Mouse (Mus musculus): ENCODE measurements around the gene Acaca.

Acaca gene

GRCm38 (mm10) chr11:84210876-84211275 lies 81.4 kb downstream of the Acaca start:
- no peak for DNase-seq (ENCODE audit: extremely low read depth, low read depth, low spot score)

DNA sequence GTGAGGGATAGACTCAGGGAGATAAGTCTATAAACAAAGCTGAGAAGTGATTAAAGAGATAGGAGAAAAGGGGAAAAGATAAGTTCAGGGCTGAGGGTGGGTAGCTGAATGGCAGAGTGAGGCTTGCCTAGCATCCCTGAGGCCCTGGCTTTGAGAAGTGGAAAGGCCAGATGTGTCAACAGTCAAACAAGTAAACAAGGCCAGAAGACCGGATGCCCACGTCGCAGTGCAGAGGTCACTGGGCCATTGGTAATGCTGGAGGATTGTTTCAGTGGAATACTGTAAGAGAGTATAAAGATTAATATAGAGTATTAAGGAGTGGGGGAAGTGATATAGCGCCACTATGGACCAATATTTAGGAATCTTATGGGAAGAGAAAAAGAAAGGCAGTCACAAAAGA lies 89.5 kb downstream of the Acaca start:
- DNase-seq (ENCODE audit: extremely low read depth, low read depth, low spot score), result no peak

DNA sequence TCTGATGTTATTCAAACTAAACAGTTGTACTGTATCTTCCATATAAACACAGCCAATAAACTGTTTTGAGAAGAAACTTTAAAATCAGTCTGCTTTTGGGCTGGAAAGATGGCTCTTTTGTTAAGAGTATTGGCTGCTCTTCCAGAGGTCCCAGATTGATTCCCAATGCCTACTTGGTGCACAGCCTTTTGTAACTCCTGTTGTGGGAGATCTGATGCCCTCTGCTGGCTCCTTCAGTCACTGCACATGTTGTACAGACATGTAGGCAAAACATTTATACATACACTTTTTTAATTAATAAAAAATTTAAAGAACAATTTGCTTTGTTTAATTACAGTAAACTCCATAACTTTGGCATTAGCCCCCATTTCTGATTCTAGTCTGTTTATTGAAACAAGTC lies 114.1 kb downstream of the Acaca start:
- DNase-seq (ENCODE audit: extremely low read depth, low read depth, low spot score), result no peak

DNA sequence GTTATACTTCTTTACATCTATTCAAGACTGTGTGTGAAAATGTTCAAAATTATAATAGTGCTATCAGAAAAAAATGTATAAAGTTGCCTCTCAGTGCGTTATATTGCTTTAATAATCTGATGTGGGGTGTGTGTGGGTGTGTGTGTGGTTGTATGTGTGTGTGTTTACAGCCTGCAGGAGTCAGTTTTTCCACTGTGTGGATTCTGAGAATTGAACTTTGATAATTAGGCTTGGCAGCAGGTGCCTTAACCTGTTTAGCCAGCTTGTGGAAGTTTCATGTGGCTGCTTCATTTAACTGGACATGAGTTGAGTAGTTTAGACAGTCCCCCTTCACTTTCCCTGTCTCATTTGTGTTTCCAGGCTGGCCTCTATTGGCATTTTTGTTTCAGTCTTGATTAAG lies 117.9 kb downstream of the Acaca start:
- no peak for DNase-seq (ENCODE audit: extremely low read depth, low read depth, low spot score)

DNA sequence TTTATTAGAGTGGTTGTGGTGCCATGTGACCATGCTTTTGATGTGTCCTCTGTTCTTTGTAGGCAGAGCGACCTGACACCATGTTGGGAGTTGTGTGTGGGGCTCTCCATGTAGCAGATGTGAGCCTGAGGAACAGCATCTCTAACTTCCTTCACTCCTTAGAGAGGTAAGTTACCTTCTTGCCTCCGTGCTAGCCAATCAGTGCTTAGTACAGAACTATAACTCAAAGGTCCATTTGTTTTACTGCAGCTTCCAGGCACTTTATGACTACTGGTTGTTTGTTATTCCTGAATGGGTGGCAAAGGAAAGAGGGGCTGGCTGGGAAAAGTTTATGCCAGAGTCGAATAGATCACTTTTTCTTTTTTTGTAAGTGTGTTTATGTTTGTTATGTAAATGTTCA lies 121.7 kb downstream of the Acaca start:
- no peak for DNase-seq (ENCODE audit: extremely low read depth, low read depth, low spot score)

DNA sequence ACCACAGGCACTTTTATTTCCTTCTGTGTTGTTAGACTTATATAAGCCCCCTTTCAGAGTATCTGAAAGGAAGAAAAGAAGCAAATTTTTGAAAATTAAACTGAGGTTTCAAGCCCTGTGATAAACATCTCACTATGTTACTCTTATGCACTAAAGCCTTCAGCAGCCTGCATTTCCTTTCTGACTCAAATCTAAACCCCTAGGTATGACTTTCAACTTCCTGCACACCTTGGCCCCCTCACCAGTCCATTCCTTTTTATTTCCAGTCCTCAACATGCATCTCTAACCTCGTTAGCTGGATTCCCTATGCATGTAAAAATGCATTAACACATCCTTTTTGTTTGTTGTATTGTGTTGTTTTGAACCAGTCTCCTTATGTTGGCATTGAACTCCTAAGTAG lies 123.0 kb downstream of the Acaca start:
- no peak for DNase-seq (ENCODE audit: extremely low read depth, low read depth, low spot score)

DNA sequence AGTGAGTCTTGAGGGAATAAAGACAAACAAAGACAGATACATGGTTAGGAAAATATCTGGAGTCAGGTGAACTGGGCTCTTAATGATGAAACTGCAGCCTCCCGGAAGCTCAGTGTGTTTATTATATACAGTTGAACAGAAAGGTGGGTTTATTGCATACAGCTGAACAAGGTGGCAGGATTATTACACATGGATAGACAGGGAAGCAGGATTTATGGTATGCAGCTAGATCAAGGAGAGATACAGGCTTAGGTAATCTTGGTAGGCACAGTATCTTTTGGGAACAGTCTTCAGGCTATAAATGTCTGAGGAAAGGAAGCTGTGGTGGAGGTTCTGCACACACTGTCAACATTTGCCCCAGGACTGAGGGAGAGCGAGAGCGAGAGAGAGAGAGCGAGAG lies 126.4 kb downstream of the Acaca start:
- no peak for DNase-seq (ENCODE audit: extremely low read depth, low read depth, low spot score)

- no peak for DNase-seq (ENCODE audit: extremely low read depth, low read depth, low spot score)
Observed at GRCm38 (mm10) chr11:84258053-84258710, 128.7 kb downstream of the Acaca start.

GRCm38 (mm10) chr11:84264490-84264889 lies 135.0 kb downstream of the Acaca start:
- no peak for DNase-seq (ENCODE audit: extremely low read depth, low read depth, low spot score)

DNA sequence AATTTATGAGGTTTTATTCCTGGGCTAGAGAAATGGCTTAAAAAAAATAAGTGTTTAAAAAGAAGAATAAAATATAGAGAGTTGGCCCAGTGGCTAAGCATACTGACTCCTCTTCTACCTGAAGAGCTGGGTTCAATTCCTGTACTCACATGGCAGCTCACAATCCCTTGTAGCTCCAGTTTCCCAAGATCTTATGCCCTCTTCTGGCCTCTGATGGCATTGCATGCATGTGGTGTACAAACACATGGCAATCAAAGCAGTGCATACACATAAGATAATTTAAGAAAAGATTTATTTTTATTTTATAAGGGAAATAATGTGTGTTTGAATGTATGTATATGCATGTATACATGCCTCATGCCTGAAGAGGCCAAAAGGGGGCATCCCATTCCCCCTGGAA lies 138.6 kb downstream of the Acaca start:
- no peak for DNase-seq (ENCODE audit: extremely low read depth, low read depth, low spot score)

GRCm38 (mm10) chr11:84270511-84270910 lies 141.0 kb downstream of the Acaca start:
- DNase-seq (ENCODE audit: extremely low read depth, low read depth, low spot score), result no peak

GRCm38 (mm10) chr11:84271948-84272347 lies 142.5 kb downstream of the Acaca start:
- no peak for DNase-seq (ENCODE audit: extremely low read depth, low read depth, low spot score)

- no peak for DNase-seq (ENCODE audit: extremely low read depth, low read depth, low spot score)
Observed at GRCm38 (mm10) chr11:84272574-84272973, 143.1 kb downstream of the Acaca start.

GRCm38 (mm10) chr11:84276979-84277378 lies 147.5 kb downstream of the Acaca start:
- DNase-seq (ENCODE audit: extremely low read depth, low read depth, low spot score), result no peak

GRCm38 (mm10) chr11:84281280-84281679 lies 151.8 kb downstream of the Acaca start:
- no peak for DNase-seq (ENCODE audit: extremely low read depth, low read depth, low spot score)

DNA sequence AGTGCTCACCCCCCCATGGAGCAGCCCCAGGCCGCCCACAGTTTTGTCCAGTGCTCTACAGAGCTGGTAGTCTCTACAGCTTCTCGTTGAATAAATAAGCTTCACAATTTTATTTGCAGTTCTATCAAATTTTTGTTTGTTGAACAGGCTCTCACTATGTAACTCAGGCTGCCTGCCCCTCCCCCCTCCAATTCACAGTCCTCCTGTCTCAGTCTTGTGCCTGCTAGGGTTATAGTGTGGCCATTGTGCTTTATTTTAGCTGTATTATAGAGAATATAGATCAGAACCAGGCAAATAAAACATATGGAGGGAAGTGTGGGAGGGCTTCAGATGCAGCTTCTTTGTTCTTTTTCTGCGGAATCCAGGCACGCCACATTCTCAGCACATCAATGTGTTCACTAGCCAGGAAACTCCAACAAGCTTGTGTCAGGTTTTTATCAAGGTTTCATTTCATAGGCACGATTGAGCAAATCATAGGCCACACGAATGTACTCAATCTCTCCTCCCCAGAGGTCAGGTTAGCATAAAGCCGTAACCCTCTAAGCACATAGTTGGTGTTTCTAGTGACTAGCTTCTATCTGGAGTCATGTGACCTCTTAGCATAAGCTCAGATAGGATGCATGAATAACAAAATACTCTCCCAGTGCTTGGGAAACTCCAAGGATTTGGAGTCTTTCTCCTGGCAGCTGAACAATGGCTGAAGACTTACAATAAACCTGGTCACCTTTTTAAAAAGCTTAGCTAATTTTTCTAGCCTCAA lies 153.7 kb downstream of the Acaca start:
- DNase-seq (ENCODE audit: extremely low read depth, low read depth, low spot score), result no peak

DNA sequence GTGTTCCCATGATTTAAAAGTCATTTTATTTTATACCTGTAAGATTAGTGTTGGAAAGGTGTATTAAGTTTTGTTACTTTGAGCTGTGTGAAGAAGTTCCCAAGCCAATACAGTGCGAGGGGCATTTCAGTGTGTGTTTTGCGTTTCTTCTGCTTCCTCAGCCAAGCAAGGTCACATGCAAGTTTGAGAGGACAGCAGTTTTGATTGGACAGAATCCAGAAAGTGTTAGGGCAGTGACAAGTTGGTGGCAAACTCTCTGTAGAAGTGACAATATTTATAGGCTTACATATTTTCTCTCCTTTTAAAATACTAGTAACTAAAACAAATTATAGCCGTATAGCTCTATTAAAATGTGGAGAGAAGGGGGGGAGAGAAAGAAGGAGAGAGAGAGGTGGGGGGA lies 161.3 kb downstream of the Acaca start:
- DNase-seq (ENCODE audit: extremely low read depth, low read depth, low spot score), result no peak

DNA sequence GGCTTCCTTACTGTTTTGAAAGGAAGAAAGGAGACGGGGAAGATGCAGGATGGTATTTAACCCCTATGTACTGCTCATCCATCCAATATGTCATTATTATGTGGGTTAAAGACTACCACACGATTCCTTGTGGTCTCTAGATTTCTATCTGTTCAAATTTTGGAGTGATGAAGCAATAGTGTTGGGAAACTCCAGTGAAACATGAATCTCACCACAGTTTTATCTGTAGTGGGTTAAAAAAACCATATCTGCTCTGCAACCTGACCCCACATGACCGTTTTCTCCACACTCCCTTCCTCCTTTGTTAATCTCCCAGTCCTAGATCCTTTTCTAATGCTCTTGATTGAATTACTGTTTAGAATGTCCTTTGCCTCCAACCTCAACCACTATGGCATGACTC lies 163.1 kb downstream of the Acaca start:
- no peak for DNase-seq (ENCODE audit: extremely low read depth, low read depth, low spot score)

DNA sequence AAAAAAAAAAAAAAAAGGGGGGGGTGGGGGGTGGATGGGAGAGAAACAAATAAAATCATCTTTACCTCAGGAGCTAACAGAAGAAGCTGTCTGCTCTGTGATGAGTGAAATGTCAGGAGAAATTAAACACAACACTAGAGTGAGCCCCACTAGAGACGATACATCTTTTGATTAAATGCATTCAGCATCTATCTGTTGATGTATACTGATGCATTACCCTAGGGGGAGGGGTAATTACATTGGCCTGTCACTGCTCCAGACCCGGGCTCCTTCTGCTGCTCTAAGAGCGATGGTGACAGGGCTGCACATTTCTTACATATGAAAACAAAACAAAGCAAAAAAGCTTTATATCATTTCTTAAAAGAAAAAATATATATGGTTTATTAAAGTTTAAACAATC lies 163.8 kb downstream of the Acaca start:
- DNase-seq (ENCODE audit: extremely low read depth, low read depth, low spot score), result no peak

- no peak for DNase-seq (ENCODE audit: extremely low read depth, low read depth, low spot score)
Observed at GRCm38 (mm10) chr11:84296337-84296736, 166.9 kb downstream of the Acaca start.

DNA sequence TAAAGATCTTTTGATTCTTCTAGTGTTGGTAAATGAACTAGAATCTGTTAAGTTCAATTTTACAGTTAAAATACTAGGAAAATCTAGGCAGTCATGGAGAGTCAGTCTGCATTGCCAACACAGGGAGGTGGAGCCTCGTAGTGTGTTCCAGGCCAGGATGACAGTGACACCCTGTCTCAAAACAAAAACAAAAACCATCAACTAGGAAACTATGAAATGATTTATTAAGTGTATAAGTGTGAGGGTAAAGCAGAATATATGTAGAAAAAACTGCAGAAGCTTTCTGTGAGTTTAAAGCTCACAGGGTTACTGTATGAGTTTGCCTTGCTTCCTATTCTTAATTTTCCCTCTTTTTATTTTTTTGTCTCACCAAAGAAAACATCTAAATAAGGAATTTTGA lies 176.0 kb downstream of the Acaca start:
- DNase-seq (ENCODE audit: extremely low read depth, low read depth, low spot score), result no peak

GRCm38 (mm10) chr11:84306158-84306742 lies 176.8 kb downstream of the Acaca start:
- DNase-seq (ENCODE audit: extremely low read depth, low read depth, low spot score), result no peak
